Mouse (Mus musculus): ENCODE data around the gene Dhx37. TPM values are rescaled to one million over a fixed set of nuclear protein-coding genes. Genes with fewer than 3 reads are reported as not detected.
"Not testable (repeated sequence)": the region's sequence is repeated elsewhere in the genome, so short reads cannot be mapped to it uniquely, and the experiment has no call there.

Dhx37 gene
- polyA plus RNA-seq, 1 experiment from 2014 or later, result 13.2 TPM

- 84% methylated on average over 11 of the region's 11 CpGs for WGBS
- no peak overlapping the region for H3K27ac ChIP-seq
- H3K36me3 ChIP-seq, result peaks cover 97% of the 10 kb centered on the region
- ATAC-seq, result no peak
- no peak overlapping the region for H3K4me2 ChIP-seq (replicated peaks)
- H3K9ac ChIP-seq (replicated peaks), result no peak overlapping the region; the same call in 1 of the 2 replicates
- no peaks in the 10 kb centered on the region for H3K4me1 ChIP-seq (replicated peaks)
- no peaks in the 10 kb centered on the region for H3K9me3 ChIP-seq
- no peaks in the 10 kb centered on the region for H3K27me3 ChIP-seq
- H3K4me3 ChIP-seq (replicated peaks), result no peak overlapping the region
These were observed 14.8 kb downstream of the Dhx37 start for GRCm38 (mm10) chr5:125419124-125419523.

DNA sequence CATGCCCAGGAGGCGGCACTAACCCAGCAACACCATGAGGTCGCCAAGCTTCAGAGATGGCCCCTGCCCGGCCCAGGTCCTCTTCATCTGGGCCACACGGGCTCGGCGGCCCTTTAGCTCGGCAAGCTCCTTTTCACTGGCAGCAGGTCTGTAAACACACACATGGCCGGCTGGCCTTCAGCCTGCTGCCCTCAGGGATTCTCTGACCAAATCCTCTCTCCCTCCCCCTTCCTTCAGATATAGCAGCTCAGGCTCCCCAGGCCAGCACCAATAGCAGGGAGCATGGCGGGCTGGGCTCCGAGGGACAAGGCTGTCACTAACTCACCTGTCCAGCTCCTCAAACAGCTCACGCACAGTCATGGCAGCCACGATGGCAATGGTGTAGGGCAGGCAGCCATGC lies 15.3 kb downstream of the Dhx37 start:
- WGBS, result 90% methylated on average over 12 of the region's 12 CpGs
- ATAC-seq, result no peak
- peaks cover 98% of the 10 kb centered on the region for H3K36me3 ChIP-seq
- no peak overlapping the region for H3K9ac ChIP-seq (replicated peaks)
- no peak overlapping the region for H3K4me3 ChIP-seq (replicated peaks)
- no peak overlapping the region for H3K27ac ChIP-seq
- no peaks in the 10 kb centered on the region for H3K9me3 ChIP-seq
- no peaks in the 10 kb centered on the region for H3K27me3 ChIP-seq
- no peak overlapping the region for H3K4me2 ChIP-seq (replicated peaks)
- no peaks in the 10 kb centered on the region for H3K4me1 ChIP-seq (replicated peaks)

DNA sequence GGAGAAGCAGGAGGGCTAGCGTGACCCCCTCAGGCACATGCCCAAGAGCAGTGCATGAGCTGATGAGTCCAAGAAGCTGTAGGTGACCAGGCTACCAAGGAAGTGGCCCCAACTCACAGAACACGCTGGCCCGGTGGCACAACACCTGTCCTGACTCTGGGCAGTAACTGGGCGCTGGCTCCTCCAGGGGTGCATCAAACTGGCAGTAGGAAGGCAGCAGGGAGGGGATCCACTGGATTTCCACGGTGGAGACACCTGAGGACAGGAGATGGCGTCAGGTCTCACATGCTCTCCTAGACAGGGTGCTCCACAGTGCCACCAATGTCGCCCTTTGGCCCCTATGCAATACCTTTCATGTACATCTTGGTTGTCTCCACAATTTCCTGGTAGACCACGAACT lies 17.7 kb downstream of the Dhx37 start:
- no peaks in the 10 kb centered on the region for H3K27me3 ChIP-seq
- no peak overlapping the region for H3K27ac ChIP-seq
- ATAC-seq, result no peak
- H3K4me2 ChIP-seq (replicated peaks), result no peak overlapping the region
- WGBS, result 95% methylated on average over 8 of the region's 8 CpGs
- H3K36me3 ChIP-seq, result peaks cover 81% of the 10 kb centered on the region
- no peak overlapping the region for H3K9ac ChIP-seq (replicated peaks)
- no peaks in the 10 kb centered on the region for H3K4me1 ChIP-seq (replicated peaks)
- no peaks in the 10 kb centered on the region for H3K9me3 ChIP-seq
- no peak overlapping the region for H3K4me3 ChIP-seq (replicated peaks)

DNA sequence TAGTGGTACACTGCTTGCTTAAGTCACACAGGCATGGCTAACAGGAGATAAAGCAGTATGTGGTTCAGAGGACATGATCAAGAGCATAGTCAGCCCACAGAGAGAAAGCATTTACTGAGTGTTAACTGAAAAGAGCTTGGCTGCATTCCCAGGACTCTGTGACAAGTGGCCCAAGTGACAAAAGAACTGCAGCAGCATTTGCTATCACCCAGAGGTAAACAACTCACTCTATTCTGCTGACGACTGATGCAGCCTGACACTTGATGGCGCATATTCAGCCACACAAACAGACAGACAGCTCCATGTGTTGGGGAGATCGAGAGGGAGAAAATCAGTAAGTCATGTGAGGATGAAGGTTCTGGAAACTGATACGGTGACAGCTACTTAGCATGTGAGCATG lies 20.2 kb downstream of the Dhx37 start:
- Histone ChIP-seq H3K27ac (no peak overlapping the region), H3K9me3 (no peaks in the 10 kb centered on the region), H3K4me3 (replicated peaks) (no peak overlapping the region), H3K36me3 (peaks cover 58% of the 10 kb centered on the region), H3K27me3 (no peaks in the 10 kb centered on the region), H3K4me1 (replicated peaks) (no peaks in the 10 kb centered on the region), H3K9ac (replicated peaks) (no peak overlapping the region), H3K4me2 (replicated peaks) (no peak overlapping the region)
- 78% methylated on average over 4 of the region's 4 CpGs for WGBS
- no peak for ATAC-seq

GRCm38 (mm10) chr5:125412536-125412935 lies 21.4 kb downstream of the Dhx37 start:
- not testable (repeated sequence) for H3K9ac ChIP-seq (replicated peaks); ATAC-seq; H3K27ac ChIP-seq; H3K4me2 ChIP-seq (replicated peaks); H3K9me3 ChIP-seq; H3K4me3 ChIP-seq (replicated peaks); H3K27me3 ChIP-seq; H3K4me1 ChIP-seq (replicated peaks)
- WGBS, result 91% methylated on average over 8 of the region's 8 CpGs
- H3K36me3 ChIP-seq, result peaks cover 46% of the 10 kb centered on the region

- no peak overlapping the region for H3K4me3 ChIP-seq (replicated peaks)
These were observed 21.9 kb downstream of the Dhx37 start for GRCm38 (mm10) chr5:125411972-125412530.

DNA sequence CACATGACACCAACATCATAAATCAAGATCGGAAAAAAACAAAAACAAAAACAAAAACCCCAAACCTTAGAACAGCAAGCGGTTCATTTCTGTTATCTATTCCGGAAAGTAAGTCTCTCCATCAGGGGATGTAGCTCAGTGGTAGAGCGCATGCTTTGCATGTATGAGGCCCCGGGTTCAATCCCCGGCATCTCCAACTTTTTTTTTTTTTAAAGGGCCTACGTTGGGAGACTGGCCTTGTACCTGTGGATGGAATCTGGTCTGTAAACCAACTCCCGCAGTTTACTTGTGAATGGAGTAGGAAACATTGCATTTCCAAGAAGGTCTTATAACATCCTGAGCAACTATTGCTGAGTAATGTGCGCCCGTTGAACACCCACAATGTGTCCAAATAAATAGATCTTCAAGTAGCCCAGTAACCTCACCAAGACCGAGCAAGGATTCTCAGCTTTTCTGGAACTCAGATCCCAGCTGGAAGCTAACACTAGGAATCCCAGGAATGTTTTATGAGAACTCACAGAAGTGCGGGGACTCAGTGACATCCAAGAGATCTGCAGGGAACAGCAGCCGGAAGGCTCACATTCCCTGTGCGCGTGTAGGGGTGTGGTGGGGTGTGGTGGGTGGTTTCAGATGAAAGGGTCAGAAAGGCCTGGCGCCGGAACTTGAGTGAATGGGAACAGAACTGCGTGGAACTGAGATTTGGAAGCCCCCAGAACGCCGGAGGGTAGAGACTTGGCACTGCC lies 24.4 kb downstream of the Dhx37 start:
- Histone ChIP-seq H3K9ac (replicated peaks) (no peak overlapping the region), H3K27ac (no peak overlapping the region), H3K4me2 (replicated peaks) (peak overlapping the region; percentile 27), H3K9me3 (no peaks in the 10 kb centered on the region), H3K36me3 (peaks cover 16% of the 10 kb centered on the region), H3K27me3 (no peaks in the 10 kb centered on the region), H3K4me1 (replicated peaks) (peaks cover 9% of the 10 kb centered on the region), H3K4me3 (replicated peaks) (peak overlapping the region; percentile 26)
- WGBS, result 7% methylated on average over 20 of the region's 20 CpGs
- ATAC-seq, result no peak

More at GRCm38 (mm10) chr5:125411972-125412530, 21.9 kb downstream of the Dhx37 start:
- Histone ChIP-seq H3K9ac (replicated peaks) (no peak overlapping the region), H3K4me2 (replicated peaks) (no peak overlapping the region), H3K9me3 (no peaks in the 10 kb centered on the region), H3K27ac (no peak overlapping the region), H3K27me3 (no peaks in the 10 kb centered on the region), H3K36me3 (peaks cover 41% of the 10 kb centered on the region), H3K4me1 (replicated peaks) (peaks cover 5% of the 10 kb centered on the region)
- ATAC-seq, result no peak
- 64% methylated on average over 5 of the region's 5 CpGs for WGBS

DNA sequence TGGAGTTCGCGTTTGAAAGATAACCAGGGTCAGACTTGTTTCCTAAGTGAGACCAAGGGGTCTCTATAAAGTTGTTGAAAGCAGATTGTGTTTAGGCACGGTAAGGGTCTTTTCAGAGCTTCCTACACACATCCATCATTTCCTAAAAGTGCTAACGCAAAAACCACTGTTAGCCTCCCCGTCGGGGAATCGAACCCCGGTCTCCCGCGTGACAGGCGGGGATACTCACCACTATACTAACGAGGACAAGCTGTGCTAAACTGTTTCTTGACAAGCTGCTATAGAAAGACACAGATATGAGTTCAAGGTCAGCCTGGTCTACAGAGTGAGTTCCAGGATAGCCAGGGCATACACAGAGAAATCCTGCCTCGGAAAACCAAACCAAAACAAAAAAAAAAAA lies 25.1 kb downstream of the Dhx37 start:
- Histone ChIP-seq H3K4me1 (replicated peaks) (peaks cover 11% of the 10 kb centered on the region), H3K9me3 (no peaks in the 10 kb centered on the region), H3K9ac (replicated peaks) (no peak overlapping the region), H3K27ac (no peak overlapping the region), H3K4me3 (replicated peaks) (peak overlapping the region; percentile 26), H3K4me2 (replicated peaks) (peak overlapping the region; percentile 27), H3K27me3 (no peaks in the 10 kb centered on the region), H3K36me3 (peaks cover 10% of the 10 kb centered on the region)
- WGBS, result 2% methylated on average over 13 of the region's 13 CpGs
- ATAC-seq, result peak; percentile 18; the same call in 1 of the 2 replicates

- Histone ChIP-seq H3K9me3 (no peaks in the 10 kb centered on the region), H3K27ac (0 out of 2 replicates have a peak overlapping the region, but pooled peaks have one; percentile 90), H3K4me1 (replicated peaks) (peaks cover 15% of the 10 kb centered on the region), H3K4me2 (replicated peaks) (no peak overlapping the region), H3K27me3 (no peaks in the 10 kb centered on the region), H3K9ac (replicated peaks) (no peak overlapping the region), H3K4me3 (replicated peaks) (no peak overlapping the region), H3K36me3 (0 out of 2 replicates have a peak, but pooled peaks cover 2% of the 10 kb centered on the region)
- WGBS, result 72% methylated on average over 14 of the region's 14 CpGs
- ATAC-seq, result no peak
These were observed 25.9 kb downstream of the Dhx37 start for GRCm38 (mm10) chr5:125407910-125408575.

DNA sequence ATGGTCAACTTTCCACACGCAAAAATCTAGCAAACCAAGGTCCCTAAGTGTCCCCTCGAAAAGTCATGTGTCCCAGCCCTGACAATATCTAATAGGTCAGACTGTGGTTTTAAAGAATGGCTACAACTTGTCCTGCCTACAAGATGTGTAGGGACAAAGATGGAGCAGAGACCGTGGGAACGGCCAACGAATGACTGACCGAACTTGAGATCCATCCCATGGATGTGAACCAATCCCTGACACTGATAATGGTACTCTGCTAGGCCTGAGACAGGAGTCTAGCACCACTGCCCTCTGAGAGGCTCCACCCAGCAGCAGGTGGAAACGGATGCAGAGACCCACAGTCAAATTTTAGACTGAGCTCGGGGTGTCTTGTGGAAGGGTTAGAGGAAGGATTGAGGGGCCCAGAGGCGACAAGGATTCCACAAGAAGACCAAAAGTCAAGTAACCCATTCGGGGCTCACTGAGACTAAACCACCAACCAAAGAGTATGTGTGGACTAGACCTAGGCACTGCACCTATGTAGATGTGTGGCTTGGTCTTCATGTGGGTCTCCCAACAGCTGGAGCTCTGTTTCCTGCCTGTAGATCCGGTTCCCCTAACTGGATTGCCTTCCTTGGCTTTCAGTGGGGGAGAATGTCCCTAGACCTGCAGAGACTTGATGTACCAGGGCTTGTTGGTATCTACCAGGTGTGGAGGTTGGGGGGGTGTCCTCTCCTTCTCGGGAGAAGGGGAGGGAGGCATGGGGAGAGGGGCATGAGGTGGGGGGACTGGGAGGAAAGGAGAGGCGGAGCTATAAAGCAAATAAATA lies 26.7 kb downstream of the Dhx37 start:
- H3K27me3 ChIP-seq, result no peaks in the 10 kb centered on the region
- no peaks in the 10 kb centered on the region for H3K9me3 ChIP-seq
- peak overlapping the region; percentile 90 for H3K27ac ChIP-seq
- H3K36me3 ChIP-seq, result no peaks in the 10 kb centered on the region
- ATAC-seq, result no peak
- H3K4me3 ChIP-seq (replicated peaks), result peak overlapping the region; percentile 56
- H3K4me1 ChIP-seq (replicated peaks), result peaks cover 15% of the 10 kb centered on the region
- WGBS, result 57% methylated on average over 13 of the region's 13 CpGs
- H3K9ac ChIP-seq (replicated peaks), result peak overlapping the region; percentile 77
- peak overlapping the region; percentile 69 for H3K4me2 ChIP-seq (replicated peaks)

DNA sequence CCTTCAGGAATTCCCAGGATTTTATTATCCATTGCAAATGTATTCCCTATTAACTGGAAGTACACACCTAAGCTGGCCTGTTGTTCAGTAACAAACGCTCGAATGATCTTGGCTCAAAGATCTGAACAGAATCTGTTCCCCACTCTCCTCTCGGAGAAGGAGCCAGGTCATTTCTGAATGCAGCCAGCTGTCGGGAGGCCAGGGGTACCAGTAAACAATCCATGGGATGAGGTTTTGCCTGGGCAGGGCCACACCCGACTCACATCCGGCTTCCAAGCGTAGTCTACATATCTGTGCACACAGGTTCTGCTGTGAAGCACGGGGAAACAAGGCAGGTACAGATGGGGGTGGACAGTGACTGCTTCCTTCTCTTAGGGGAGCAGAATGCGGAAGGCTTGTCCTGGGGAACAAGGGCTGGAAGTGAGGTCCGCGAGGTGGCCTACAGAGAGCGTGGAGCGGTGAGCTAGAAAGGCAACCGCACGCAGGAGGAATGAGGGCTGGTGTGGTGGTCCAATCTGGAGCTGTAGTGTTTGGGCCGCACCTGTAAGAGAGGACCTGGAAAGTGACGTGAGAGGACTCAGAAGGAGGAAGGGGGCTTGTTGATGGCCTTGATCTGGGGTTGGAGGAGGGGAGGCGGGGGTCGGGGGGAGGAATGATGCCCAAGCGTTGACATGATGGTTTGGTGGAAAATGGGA lies 27.5 kb downstream of the Dhx37 start:
- H3K9ac ChIP-seq (replicated peaks), result peak overlapping the region; percentile 77
- H3K4me2 ChIP-seq (replicated peaks), result peak overlapping the region; percentile 69
- no peaks in the 10 kb centered on the region for H3K27me3 ChIP-seq
- ATAC-seq, result peak; percentile 34
- 3% methylated on average over 20 of the region's 20 CpGs for WGBS
- H3K36me3 ChIP-seq, result no peaks in the 10 kb centered on the region
- H3K4me3 ChIP-seq (replicated peaks), result peak overlapping the region; percentile 56
- H3K4me1 ChIP-seq (replicated peaks), result peaks cover 15% of the 10 kb centered on the region
- peak overlapping the region; percentile 90 for H3K27ac ChIP-seq
- no peaks in the 10 kb centered on the region for H3K9me3 ChIP-seq
